Mouse (Mus musculus): ENCODE results near the gene Shprh.

- TF ChIP-seq CTCF (IDR thresholded peaks at IDR 0.05; ENCODE audit: borderline replicate concordance, insufficient read depth, low read length): no peak
- no peak for TF ChIP-seq POLR2A (IDR thresholded peaks at IDR 0.05; ENCODE audit: low read depth, low read length)
These were observed 48.1 kb downstream of the Shprh start for GRCm38 (mm10) chr10:11197341-11197740.
